Mouse (Mus musculus) CH12.LX (cell line): ENCODE measurements at regions not wholly inside any gene's neighbourhood (a gene's known extent, or its start where the extent isn't known, plus 50 kb on each side); places are given as distances from the start of the nearest gene placed in this dataset.

Experiments used
- DNase-seq: peaks from one replicate; pipeline ENCODE4 v3.0.0-alpha.2; 2013; ENCODE audit errors: extremely low read depth
- H3K27ac ChIP-seq: 2 replicates; pipeline ENCODE4 v1.5.1; 2012; ENCODE audit warnings: low read depth, mild to moderate bottlenecking, control low read depth, moderate library complexity; ENCODE audit not compliant: insufficient read depth
- H3K27me3 ChIP-seq: replicated peaks from 2 replicates; pipeline ENCODE3; 2012; ENCODE audit warnings: inconsistent platforms
- H3K36me3 ChIP-seq, 2 experiments: replicated peaks in 1 of 2; 2 replicates each; pipeline versions ENCODE3 to v1.6.1; 2012; ENCODE audit warnings: inconsistent platforms in 1 of 2, low read length in 1 of 2, mild to moderate bottlenecking in 1 of 2, mixed read lengths in 1 of 2, moderate library complexity in 1 of 2; ENCODE audit not compliant: control insufficient read depth in 1 of 2, insufficient read depth in 1 of 2
- H3K4me1 ChIP-seq, 2 experiments: 2 replicates each; pipeline ENCODE4 v1.6.1; 2012; ENCODE audit warnings: inconsistent platforms in 1 of 2, moderate library complexity in 1 of 2; ENCODE audit not compliant: insufficient read depth in 2 of 2, control insufficient read depth in 1 of 2
- H3K4me2 ChIP-seq: 2 replicates; pipeline ENCODE4 v1.6.1; 2012; ENCODE audit warnings: low read depth, mild to moderate bottlenecking, control low read depth; ENCODE audit not compliant: poor library complexity, insufficient read depth, severe bottlenecking
- H3K4me3 ChIP-seq, 3 experiments: fragments of 150-350 bp in 1 of 3; sonication (generic) in 1 of 3; replicated peaks in 1 of 3; 2 replicates each; pipeline versions ENCODE3 to v1.5.1; 2011 to 2012; ENCODE audit warnings: low read depth in 2 of 3, low read length in 2 of 3, mild to moderate bottlenecking in 2 of 3, moderate library complexity in 2 of 3, control low read depth in 1 of 3, improper control_type of control experiment in 1 of 3, inconsistent platforms in 1 of 3, mixed read lengths in 1 of 3; ENCODE audit not compliant: poor library complexity in 1 of 3
- H3K79me2 ChIP-seq: replicated peaks from 2 replicates; pipeline ENCODE4 v1.6.1; 2012; ENCODE audit warnings: mild to moderate bottlenecking, moderate library complexity; ENCODE audit not compliant: control insufficient read depth, poor library complexity, insufficient read depth, severe bottlenecking; ENCODE audit errors: extremely low read depth
- H3K9ac ChIP-seq: 2 replicates; pipeline ENCODE4 v1.6.1; 2012; ENCODE audit warnings: low read depth, mild to moderate bottlenecking, control low read depth, moderate library complexity; ENCODE audit not compliant: insufficient read depth
- H3K9me3 ChIP-seq: replicated peaks from 2 replicates; pipeline ENCODE3; 2012; ENCODE audit warnings: low read length, inconsistent platforms, mixed read lengths
- BHLHE40 ChIP-seq: IDR thresholded peaks from 2 replicates; pipeline ENCODE4 v1.6.1; 2011; ENCODE audit warnings: mild to moderate bottlenecking, low read depth, low read length, improper control_type of control experiment
- CHD1 ChIP-seq: IDR thresholded peaks from 2 replicates; pipeline ENCODE4 v1.6.1; 2012; ENCODE audit warnings: low read depth, low read length, improper control_type of control experiment, inconsistent platforms
- CHD2 ChIP-seq: IDR thresholded peaks from 2 replicates; pipeline ENCODE4 v1.6.1; 2011; ENCODE audit warnings: low read length, improper control_type of control experiment
- E2F4 ChIP-seq: IDR thresholded peaks from 2 replicates; pipeline ENCODE4 v1.6.1; 2011; ENCODE audit warnings: low read depth, low read length, improper control_type of control experiment; ENCODE audit not compliant: insufficient replicate concordance
- ELF1 ChIP-seq: IDR thresholded peaks from 2 replicates; pipeline ENCODE4 v1.6.1; 2014; ENCODE audit warnings: low read depth, mild to moderate bottlenecking, inconsistent platforms, low read length, improper control_type of control experiment
- ETS1 ChIP-seq: conservative IDR thresholded peaks from 2 replicates; pipeline ENCODE4 v1.6.1; 2012; ENCODE audit warnings: low read depth, mild to moderate bottlenecking, inconsistent platforms, low read length, improper control_type of control experiment, moderate library complexity
- HCFC1 ChIP-seq: IDR thresholded peaks from 2 replicates; pipeline ENCODE4 v1.6.1; 2012; ENCODE audit warnings: low read depth, mild to moderate bottlenecking, inconsistent platforms, low read length, improper control_type of control experiment
- IRF4 ChIP-seq: IDR thresholded peaks from 2 replicates; pipeline ENCODE4 v1.6.1; 2014; ENCODE audit warnings: low read depth, mild to moderate bottlenecking, inconsistent platforms, low read length, improper control_type of control experiment
- JUND ChIP-seq: conservative IDR thresholded peaks from 2 replicates; pipeline ENCODE4 v1.6.1; 2011; ENCODE audit warnings: low read depth, low read length, improper control_type of control experiment
- KAT2A ChIP-seq: IDR thresholded peaks from 2 replicates; pipeline ENCODE4 v1.6.1; 2012; ENCODE audit warnings: low read length, improper control_type of control experiment, inconsistent platforms; ENCODE audit not compliant: insufficient replicate concordance
- MAZ ChIP-seq: IDR thresholded peaks from 2 replicates; pipeline ENCODE4 v1.6.1; 2012; ENCODE audit warnings: low read depth, mild to moderate bottlenecking, inconsistent platforms, low read length, improper control_type of control experiment, moderate library complexity
- MEF2A ChIP-seq: IDR thresholded peaks from 2 replicates; pipeline ENCODE4 v1.6.1; 2014; ENCODE audit warnings: low read depth, mild to moderate bottlenecking, inconsistent platforms, low read length, improper control_type of control experiment, borderline replicate concordance
- MYC ChIP-seq: IDR thresholded peaks from 2 replicates; pipeline ENCODE4 v1.6.1; 2011; ENCODE audit warnings: low read depth, mild to moderate bottlenecking, improper control_type of control experiment, low read length
- PAX5 ChIP-seq: IDR thresholded peaks from 2 replicates; pipeline ENCODE4 v1.6.1; 2012; ENCODE audit warnings: low read length, inconsistent platforms, mixed read lengths
- POLR2A ChIP-seq: IDR thresholded peaks from 2 replicates; pipeline ENCODE4 v1.6.1; 2011; ENCODE audit warnings: low read depth, mild to moderate bottlenecking, improper control_type of control experiment, low read length
- POLR2AphosphoS2 ChIP-seq: IDR thresholded peaks from 2 replicates; pipeline ENCODE4 v1.6.1; 2011; ENCODE audit warnings: low read depth, low read length, improper control_type of control experiment
- RAD21 ChIP-seq: IDR thresholded peaks from 2 replicates; pipeline ENCODE4 v1.6.1; 2011; ENCODE audit warnings: low read depth, mild to moderate bottlenecking, low read length, improper control_type of control experiment, moderate library complexity
- SIN3A ChIP-seq: IDR thresholded peaks from 2 replicates; pipeline ENCODE4 v1.6.1; 2012; ENCODE audit warnings: low read length, improper control_type of control experiment, inconsistent platforms
- TCF12 ChIP-seq: IDR thresholded peaks from 2 replicates; pipeline ENCODE4 v1.6.1; 2014; ENCODE audit warnings: low read depth, mild to moderate bottlenecking, inconsistent platforms, low read length, improper control_type of control experiment
- UBTF ChIP-seq: IDR thresholded peaks from 2 replicates; pipeline ENCODE4 v1.6.1; 2012; ENCODE audit warnings: low read depth, mild to moderate bottlenecking, inconsistent platforms, low read length, improper control_type of control experiment, moderate library complexity
- USF1 ChIP-seq: IDR thresholded peaks from 2 replicates; pipeline ENCODE4 v1.6.1; 2014; ENCODE audit warnings: low read depth, mild to moderate bottlenecking, inconsistent platforms, low read length, improper control_type of control experiment
- USF2 ChIP-seq: conservative IDR thresholded peaks from 2 replicates; pipeline ENCODE4 v1.6.1; 2011; ENCODE audit warnings: low read depth, low read length, improper control_type of control experiment
- ZNF384 ChIP-seq: IDR thresholded peaks from 2 replicates; pipeline ENCODE4 v1.6.1; 2012; ENCODE audit warnings: low read depth, low read length, improper control_type of control experiment, inconsistent platforms
- dilution Hi-C: fragments of 300-500 bp; cut with MboI; formaldehyde crosslinking; loops from 2 replicates; pipeline ENCODE4 v1.14.3; 2020; ENCODE audit warnings: low sequenced_read_pairs; ENCODE audit not compliant: extremely low pct_unique_long_range_greater_than_20kb, extremely low pct_ligation_motif_present
- in situ Hi-C: fragments of 300-500 bp; cut with MboI; formaldehyde crosslinking; loops from 3 replicates; pipeline ENCODE4 v1.14.3; 2019; ENCODE audit warnings: low sequenced_read_pairs, low pct_ligation_motif_present, low pct_unique_long_range_greater_than_20kb, mixed read lengths

DNA sequence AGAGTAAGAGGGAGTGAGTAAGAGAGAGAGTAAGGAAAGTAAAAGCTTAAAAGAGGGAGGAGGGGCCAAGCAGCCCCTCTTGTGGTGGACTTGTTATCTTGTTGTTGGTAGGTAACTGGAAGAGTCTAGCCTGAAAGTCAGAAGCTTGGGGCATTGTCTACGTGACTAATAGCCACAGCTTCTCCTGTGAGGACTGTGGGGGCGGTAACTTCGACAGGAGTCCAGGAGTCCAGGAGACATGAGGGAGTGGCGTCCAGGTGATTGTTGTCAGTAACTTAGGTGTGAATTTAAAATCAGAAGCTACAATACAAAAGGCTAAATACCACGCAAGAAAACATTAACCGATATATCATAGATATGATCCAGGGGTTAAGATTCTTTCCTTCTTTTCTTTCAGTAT is 185.2 kb upstream of the Tpk1 start:
- Histone ChIP-seq H3K4me1 (peaks cover 0 to 10% of the 10 kb centered on the region in 2 experiments; a peak in 2 of 4 replicates), H3K9ac (no peak overlapping the region), H3K4me2 (no peak overlapping the region), H3K9me3 (no peaks in the 10 kb centered on the region), H3K27ac (no peak overlapping the region), H3K4me3 (no peak overlapping the region), H3K27me3 (no peaks in the 10 kb centered on the region), H3K79me2 (no peaks in the 10 kb centered on the region)
- dilution Hi-C loops (no loop called here), in situ Hi-C loops (no loop called here)
- DNase-seq: no peak
- TF ChIP-seq ELF1 (no peak), ZNF384 (no peak), HCFC1 (no peak), POLR2A (no peak), POLR2AphosphoS2 (no peak), USF2 (no peak), SIN3A (no peak), USF1 (no peak), KAT2A (no peak), MYC (no peak), TCF12 (no peak), E2F4 (no peak)
- TF ChIP-seq, all 38 proteins: peak for 0
- H3K36me3 ChIP-seq: no peaks in the 10 kb centered on the region

DNA sequence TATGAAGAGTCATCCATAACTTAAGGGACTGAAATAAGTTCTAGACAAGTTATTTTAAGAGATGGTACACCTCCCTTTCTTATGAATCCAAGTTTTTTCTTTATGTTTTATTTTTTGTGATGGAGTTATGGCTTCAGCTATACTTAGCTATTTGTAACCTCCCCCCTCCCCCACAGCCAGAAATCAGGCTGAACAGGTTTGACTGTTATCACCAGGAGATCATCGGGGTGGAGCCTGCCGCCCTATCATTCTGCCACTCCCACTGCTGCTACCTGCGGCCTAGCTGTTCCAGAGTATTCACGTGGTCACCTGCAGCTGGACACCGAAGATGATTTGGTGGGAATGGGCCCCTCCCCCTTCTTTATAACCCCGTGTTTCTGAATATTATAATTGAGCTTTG is 172.9 kb upstream of the Tpk1 start:
- in situ Hi-C loops (no loop called here), dilution Hi-C loops (no loop called here)
- H3K9me3 ChIP-seq: no peaks in the 10 kb centered on the region
- H3K4me1 ChIP-seq: no peaks in the 10 kb centered on the region
- DNase-seq: no peak
- no peak overlapping the region for H3K27ac ChIP-seq
- no peaks in the 10 kb centered on the region for H3K79me2 ChIP-seq
- TF ChIP-seq CHD1 (no peak), UBTF (no peak), MYC (no peak), JUND (no peak), ETS1 (no peak), HCFC1 (no peak), POLR2AphosphoS2 (no peak), RAD21 (no peak), MAZ (no peak), MEF2A (no peak), BHLHE40 (no peak), PAX5 (no peak), E2F4 (no peak), CHD2 (no peak), IRF4 (no peak)
- H3K4me3 ChIP-seq: no peak overlapping the region
- no peaks in the 10 kb centered on the region for H3K27me3 ChIP-seq
- H3K9ac ChIP-seq: no peak overlapping the region
- no peaks in the 10 kb centered on the region for H3K36me3 ChIP-seq
- no peak overlapping the region for H3K4me2 ChIP-seq
